Mouse (Mus musculus): ENCODE data around the gene Ccm2.
A peak's percentile ranks its signal among the peaks of the same experiment; 100 is the strongest.
"Not testable (repeated sequence)": the region's sequence is repeated elsewhere in the genome, so short reads cannot be mapped to it uniquely, and the experiment has no call there.

Ccm2 gene

GRCm38 (mm10) chr11:6546205-6547013 lies at the start of gene Ccm2:
Ccm2 (plus strand) TSS chr11:6546887.
- DNase-seq = peak; percentile 99 to 100

DNA sequence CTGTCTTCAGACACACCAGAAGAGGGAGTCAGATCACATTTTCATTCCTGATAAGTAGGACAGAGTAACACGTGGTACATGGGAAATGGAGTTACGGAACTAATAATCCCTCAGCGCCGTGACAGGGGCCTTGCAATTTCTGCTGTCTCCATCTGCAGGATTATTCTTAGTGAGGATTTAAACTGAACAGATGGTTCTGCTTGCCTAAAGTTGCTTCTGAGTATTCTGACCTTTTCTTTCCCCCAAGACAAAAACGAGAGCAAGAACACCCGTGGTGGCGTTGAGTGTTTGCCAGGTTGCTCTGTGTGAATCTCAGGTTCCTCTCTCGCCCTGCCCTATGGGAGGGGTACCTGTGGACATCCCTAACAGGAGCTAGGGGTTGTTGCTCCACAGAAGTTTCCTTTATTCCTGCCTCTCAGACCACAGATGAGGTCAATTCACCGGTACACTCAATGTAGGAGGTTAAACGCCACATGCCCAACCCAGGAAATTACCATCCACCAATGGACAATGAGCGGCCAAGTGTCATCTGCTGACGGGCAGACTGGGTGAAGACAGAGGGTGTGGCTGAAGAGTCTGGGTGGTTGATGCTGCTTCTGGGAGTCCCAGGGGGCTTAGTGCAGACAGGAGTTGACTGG lies 49.3 kb upstream of the Ccm2 start:
- no peak for DNase-seq

DNA sequence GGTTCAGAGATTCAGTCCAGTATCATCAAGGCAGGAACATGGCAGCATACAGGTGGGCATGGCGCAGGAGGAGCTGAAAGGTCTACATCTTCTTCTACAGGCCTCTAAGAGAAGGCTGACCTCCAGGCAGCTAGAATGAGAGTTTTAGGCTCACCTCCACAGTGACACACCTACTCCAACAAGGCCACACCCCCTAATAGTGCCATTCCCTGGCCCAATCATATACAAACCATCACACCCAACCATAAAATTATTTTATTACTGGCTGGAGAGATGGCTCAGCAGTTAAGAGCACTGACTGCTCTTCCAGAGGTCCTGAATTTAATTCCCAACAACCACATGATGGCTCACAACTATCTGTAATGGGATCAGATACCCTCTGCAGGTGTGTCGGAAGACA lies 44.2 kb upstream of the Ccm2 start:
- no peak for DNase-seq

GRCm38 (mm10) chr11:6504226-6504625 lies 42.5 kb upstream of the Ccm2 start:
- no peak for DNase-seq

DNA sequence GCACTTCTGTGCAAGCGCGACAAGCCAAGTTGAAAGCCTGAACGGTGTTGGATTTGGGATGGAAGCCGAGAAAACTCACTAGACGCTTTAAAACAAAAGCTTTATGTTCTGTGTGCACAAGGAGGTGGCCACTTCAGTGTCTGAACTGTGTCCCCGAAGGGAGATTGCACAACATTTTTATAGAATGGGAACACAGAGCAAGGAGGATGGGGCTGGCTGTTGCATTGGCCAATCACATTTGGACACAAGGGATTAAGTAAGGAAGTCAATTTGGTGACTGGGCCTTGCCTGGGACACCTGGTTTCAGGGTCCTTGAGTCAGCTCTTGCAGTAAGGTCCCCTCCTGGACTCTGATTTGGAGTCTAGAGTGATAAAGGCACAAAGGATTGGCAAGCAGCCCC lies 42.0 kb upstream of the Ccm2 start:
- no peak for DNase-seq

- peak; percentile 20 to 58 for DNase-seq
Observed at GRCm38 (mm10) chr11:6506516-6506915, 40.2 kb upstream of the Ccm2 start.

- no peak for DNase-seq
Observed at GRCm38 (mm10) chr11:6508269-6508876, 38.3 kb upstream of the Ccm2 start.

DNA sequence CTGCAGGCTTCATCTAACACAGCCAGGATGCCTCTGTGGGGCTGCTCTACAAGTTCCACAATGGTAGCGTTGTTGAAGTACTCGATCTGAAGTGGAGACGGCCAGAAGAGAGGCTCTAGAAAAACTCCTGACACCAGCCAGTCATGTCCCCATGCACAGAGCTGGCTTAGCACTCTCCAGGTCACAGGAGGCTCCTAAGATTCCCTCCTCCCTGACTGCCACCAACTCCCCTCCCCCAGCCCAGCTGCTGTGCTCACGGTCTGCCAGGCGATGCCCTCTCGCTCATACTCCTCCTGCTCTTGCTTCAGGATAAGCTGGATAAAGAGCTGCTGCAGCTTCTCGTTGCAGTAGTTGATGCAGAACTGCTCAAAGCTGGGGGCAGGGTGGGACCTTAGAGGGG lies 31.9 kb upstream of the Ccm2 start:
- no peak for DNase-seq

DNA sequence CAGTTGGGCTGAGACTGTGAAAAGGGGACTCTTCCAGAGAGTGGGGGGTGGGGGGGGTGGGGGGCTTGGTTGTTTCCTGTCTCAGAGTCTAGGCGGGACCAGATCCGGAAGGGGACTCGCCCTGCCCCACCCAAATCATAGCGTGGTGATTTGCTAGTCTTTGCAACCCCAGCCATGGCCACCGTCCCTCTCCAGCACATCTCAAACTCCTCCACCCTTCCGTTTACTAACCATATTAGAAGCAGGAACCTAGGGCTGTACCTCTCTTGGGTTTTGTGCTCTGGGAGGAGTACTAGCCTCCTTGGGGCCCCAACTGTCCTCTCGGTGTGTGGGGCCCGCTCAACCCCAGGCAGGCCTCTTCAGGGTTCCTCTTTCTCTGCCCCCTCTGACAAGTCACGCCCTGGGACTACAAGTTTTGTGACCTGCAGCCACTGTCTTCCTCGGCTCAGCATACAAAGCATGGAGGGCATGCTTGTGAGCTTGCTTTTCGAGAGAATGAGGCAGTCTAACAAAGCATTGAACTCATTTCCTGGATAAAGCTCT lies 27.1 kb upstream of the Ccm2 start:
- DNase-seq = no peak

- DNase-seq = no peak
Observed at GRCm38 (mm10) chr11:6520507-6521173, 26.0 kb upstream of the Ccm2 start, which contains the start of gene Myo1g. Myo1g (minus strand) TSS chr11:6520965.

- no peak for DNase-seq
Observed at GRCm38 (mm10) chr11:6522782-6523525, 23.7 kb upstream of the Ccm2 start.

GRCm38 (mm10) chr11:6523662-6524088 lies 23.0 kb upstream of the Ccm2 start:
- DNase-seq = no peak

- no peak for DNase-seq
Observed at GRCm38 (mm10) chr11:6524165-6524879, 22.4 kb upstream of the Ccm2 start.

- no peak for DNase-seq
Observed at GRCm38 (mm10) chr11:6524880-6525238, 21.8 kb upstream of the Ccm2 start.

DNA sequence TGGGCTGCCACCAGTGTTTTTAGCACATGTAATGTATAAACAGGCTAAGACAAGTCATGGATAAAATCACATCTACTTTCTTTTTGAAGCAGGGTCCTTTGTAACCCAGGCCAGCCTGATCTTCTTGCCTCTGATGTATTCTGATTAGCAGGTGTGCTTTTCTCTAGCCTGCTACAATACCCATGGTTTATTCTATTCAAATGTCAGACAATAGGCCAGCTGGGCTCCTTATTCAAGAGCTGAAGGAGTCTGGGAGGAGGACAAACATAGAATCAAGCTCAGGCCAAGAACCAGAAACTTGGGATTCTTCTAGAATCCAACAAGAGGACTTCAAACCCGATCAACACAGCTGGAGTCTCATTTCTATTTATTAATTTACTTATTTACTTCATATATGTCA lies 21.4 kb upstream of the Ccm2 start:
- no peak for DNase-seq

DNA sequence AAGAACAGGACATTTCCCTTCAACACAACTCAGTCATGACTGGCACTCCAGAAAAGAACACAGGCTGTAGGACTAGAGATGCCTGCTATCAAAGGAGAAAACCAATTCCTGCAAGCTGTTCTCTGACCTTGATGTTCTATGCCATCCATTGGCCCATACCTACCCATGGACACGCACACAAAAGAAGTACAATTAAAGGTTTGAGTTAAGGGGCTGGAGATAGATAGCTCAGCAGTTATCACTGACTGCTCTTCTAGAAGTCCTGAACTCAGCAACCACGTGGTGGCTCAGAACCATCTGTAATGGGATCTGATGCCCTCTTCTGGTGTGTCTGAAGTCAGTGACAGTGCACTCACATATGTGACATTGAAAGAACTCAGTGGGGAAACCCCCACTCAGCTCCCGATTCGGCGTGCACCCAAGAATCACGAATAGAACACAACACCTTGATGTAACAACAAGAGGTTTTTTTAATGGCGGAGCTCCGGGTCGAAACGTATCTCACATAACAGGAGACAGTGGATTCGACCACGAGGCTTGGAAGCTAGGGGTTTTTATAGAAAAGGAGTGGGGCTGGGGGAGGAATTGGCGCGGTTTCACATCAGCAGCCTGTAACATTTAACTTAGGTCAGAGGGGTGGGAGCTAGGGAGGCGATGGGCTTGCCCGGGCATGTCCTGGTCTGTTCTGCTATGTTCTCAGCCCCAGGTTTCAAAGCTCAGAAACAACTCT lies 20.0 kb upstream of the Ccm2 start:
- DNase-seq = not testable (repeated sequence)

- no peak for DNase-seq
Observed at GRCm38 (mm10) chr11:6527256-6528185, 19.2 kb upstream of the Ccm2 start.

- DNase-seq = peak; percentile 97 to 100
Observed at GRCm38 (mm10) chr11:6528186-6529006, 18.3 kb upstream of the Ccm2 start.

- DNase-seq = no peak
Observed at GRCm38 (mm10) chr11:6529961-6530360, 16.7 kb upstream of the Ccm2 start.

All from kidney, postnatal 25 days (tissue).